Mouse (Mus musculus) embryo, embryonic 11 days (tissue): Measurements from ENCODE around the gene Idua.

Experiments used
- DNase-seq: peaks from one replicate; pipeline ENCODE4 v3.0.0-alpha.2; 2015

The Idua gene

DNA sequence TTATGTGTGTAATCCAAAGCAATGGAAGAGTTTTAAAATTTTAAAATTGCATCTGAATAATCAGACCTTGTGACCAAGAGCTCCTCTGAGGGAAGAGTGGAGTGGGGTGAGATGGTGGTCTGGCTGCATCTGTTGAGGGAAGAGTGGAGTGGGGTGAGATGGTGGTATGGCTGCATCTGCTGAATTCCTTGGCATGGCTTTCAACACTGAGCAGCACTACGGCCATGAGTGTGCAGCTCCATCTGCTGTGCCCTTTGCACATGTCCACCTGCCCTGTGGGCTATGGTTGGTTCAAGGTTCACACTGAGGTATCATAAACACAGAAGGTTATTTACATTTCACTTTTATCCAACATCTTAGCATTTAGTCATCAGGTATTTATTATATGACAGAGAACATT is 67.3 kb downstream of the Idua start:
- no peak for DNase-seq
